Mouse (Mus musculus): ENCODE measurements around the gene Sox1. TPM values are rescaled to one million over a fixed set of nuclear protein-coding genes. Genes with fewer than 3 reads are reported as not detected.

Sox1 gene
- polyA plus RNA-seq, 1 experiment from 2014 or later: not detected

- Histone ChIP-seq H3K4me3 (ENCODE audit: low read depth, low read length) (no peak overlapping the region), H3K36me3 (ENCODE audit: control insufficient read depth, insufficient read depth) (no peaks in the 10 kb centered on the region), H3K27ac (ENCODE audit: low read length) (no peak overlapping the region), H3K4me2 (ENCODE audit: low read depth, low read length) (no peak overlapping the region), H3K9me3 (replicated peaks; ENCODE audit: control insufficient read depth, low read length) (no peaks in the 10 kb centered on the region), H3K27me3 (ENCODE audit: control insufficient read depth, insufficient read depth, low read depth, low read length) (peaks cover 60% of the 10 kb centered on the region), H3K9ac (ENCODE audit: low read depth, low read length) (no peak overlapping the region), H3K4me1 (ENCODE audit: control insufficient read depth, low read depth, low read length) (no peaks in the 10 kb centered on the region)
- no peak for ATAC-seq (ENCODE audit: low read depth)
- 2% methylated on average over 44 of the region's 46 CpGs for WGBS (ENCODE audit: insufficient replicate concordance)
Observed at GRCm38 (mm10) chr8:12430173-12430899, 35.2 kb downstream of the Sox1 start.

- Histone ChIP-seq H3K4me2 (ENCODE audit: low read depth, low read length) (no peak overlapping the region), H3K4me3 (ENCODE audit: low read depth, low read length) (no peak overlapping the region), H3K27me3 (ENCODE audit: control insufficient read depth, insufficient read depth, low read depth, low read length) (peaks cover 60% of the 10 kb centered on the region), H3K9ac (ENCODE audit: low read depth, low read length) (no peak overlapping the region), H3K36me3 (ENCODE audit: control insufficient read depth, insufficient read depth) (no peaks in the 10 kb centered on the region), H3K4me1 (ENCODE audit: control insufficient read depth, low read depth, low read length) (no peaks in the 10 kb centered on the region), H3K27ac (ENCODE audit: low read length) (no peak overlapping the region), H3K9me3 (replicated peaks; ENCODE audit: control insufficient read depth, low read length) (no peaks in the 10 kb centered on the region)
- ATAC-seq (ENCODE audit: low read depth): no peak
- WGBS (ENCODE audit: insufficient replicate concordance): 2% methylated on average over 50 of the region's 51 CpGs
Observed at GRCm38 (mm10) chr8:12430900-12431737, 36.0 kb downstream of the Sox1 start.

GRCm38 (mm10) chr8:12431738-12432055 is 36.6 kb downstream of the Sox1 start:
- 41% methylated on average over 6 of the region's 6 CpGs for WGBS (ENCODE audit: insufficient replicate concordance)
- no peak for ATAC-seq (ENCODE audit: low read depth)
- H3K9ac ChIP-seq (ENCODE audit: low read depth, low read length): no peak overlapping the region
- H3K4me3 ChIP-seq (ENCODE audit: low read depth, low read length): no peak overlapping the region
- no peak overlapping the region for H3K27ac ChIP-seq (ENCODE audit: low read length)
- no peaks in the 10 kb centered on the region for H3K36me3 ChIP-seq (ENCODE audit: control insufficient read depth, insufficient read depth)
- no peaks in the 10 kb centered on the region for H3K4me1 ChIP-seq (ENCODE audit: control insufficient read depth, low read depth, low read length)
- H3K9me3 ChIP-seq (replicated peaks; ENCODE audit: control insufficient read depth, low read length): no peaks in the 10 kb centered on the region
- peaks cover 60% of the 10 kb centered on the region for H3K27me3 ChIP-seq (ENCODE audit: control insufficient read depth, insufficient read depth, low read depth, low read length)
- no peak overlapping the region for H3K4me2 ChIP-seq (ENCODE audit: low read depth, low read length)

GRCm38 (mm10) chr8:12432546-12432945 is 37.5 kb downstream of the Sox1 start:
- WGBS (ENCODE audit: insufficient replicate concordance): 55% methylated on average over 7 of the region's 7 CpGs
- Histone ChIP-seq H3K27me3 (ENCODE audit: control insufficient read depth, insufficient read depth, low read depth, low read length) (peaks cover 53% of the 10 kb centered on the region), H3K9ac (ENCODE audit: low read depth, low read length) (no peak overlapping the region)

GRCm38 (mm10) chr8:12434771-12435170 is 39.7 kb downstream of the Sox1 start:
- Histone ChIP-seq H3K4me2 (ENCODE audit: low read depth, low read length) (no peak overlapping the region), H3K4me3 (ENCODE audit: low read depth, low read length) (no peak overlapping the region), H3K4me1 (ENCODE audit: control insufficient read depth, low read depth, low read length) (no peaks in the 10 kb centered on the region), H3K27ac (ENCODE audit: low read length) (no peak overlapping the region), H3K9ac (ENCODE audit: low read depth, low read length) (no peak overlapping the region), H3K9me3 (replicated peaks; ENCODE audit: control insufficient read depth, low read length) (no peaks in the 10 kb centered on the region), H3K36me3 (ENCODE audit: control insufficient read depth, insufficient read depth) (no peaks in the 10 kb centered on the region), H3K27me3 (ENCODE audit: control insufficient read depth, insufficient read depth, low read depth, low read length) (peaks cover 31% of the 10 kb centered on the region)
- ATAC-seq (ENCODE audit: low read depth): no peak
- 54% methylated on average over 3 of the region's 3 CpGs for WGBS (ENCODE audit: insufficient replicate concordance)

More at GRCm38 (mm10) chr8:12432546-12432945, 37.5 kb downstream of the Sox1 start:
- Histone ChIP-seq H3K4me2 (ENCODE audit: low read depth, low read length) (no peak overlapping the region), H3K36me3 (ENCODE audit: control insufficient read depth, insufficient read depth) (no peaks in the 10 kb centered on the region), H3K4me1 (ENCODE audit: control insufficient read depth, low read depth, low read length) (no peaks in the 10 kb centered on the region), H3K9me3 (replicated peaks; ENCODE audit: control insufficient read depth, low read length) (no peaks in the 10 kb centered on the region), H3K4me3 (ENCODE audit: low read depth, low read length) (no peak overlapping the region), H3K27ac (ENCODE audit: low read length) (no peak overlapping the region)
- ATAC-seq (ENCODE audit: low read depth): no peak

GRCm38 (mm10) chr8:12438021-12438420 is 42.9 kb downstream of the Sox1 start:
- WGBS (ENCODE audit: insufficient replicate concordance): 52% methylated on average over 6 of the region's 6 CpGs
- Histone ChIP-seq H3K4me3 (ENCODE audit: low read depth, low read length) (no peak overlapping the region), H3K9me3 (replicated peaks; ENCODE audit: control insufficient read depth, low read length) (no peaks in the 10 kb centered on the region), H3K9ac (ENCODE audit: low read depth, low read length) (no peak overlapping the region), H3K27ac (ENCODE audit: low read length) (no peak overlapping the region), H3K36me3 (ENCODE audit: control insufficient read depth, insufficient read depth) (no peaks in the 10 kb centered on the region), H3K4me2 (ENCODE audit: low read depth, low read length) (no peak overlapping the region), H3K27me3 (ENCODE audit: control insufficient read depth, insufficient read depth, low read depth, low read length) (no peaks in the 10 kb centered on the region; the same call in 1 of the 2 replicates), H3K4me1 (ENCODE audit: control insufficient read depth, low read depth, low read length) (no peaks in the 10 kb centered on the region)
- no peak for ATAC-seq (ENCODE audit: low read depth)

GRCm38 (mm10) chr8:12439044-12439443 is 43.9 kb downstream of the Sox1 start:
- no peak for ATAC-seq (ENCODE audit: low read depth)
- H3K27ac ChIP-seq (ENCODE audit: low read length): no peak overlapping the region
- no peaks in the 10 kb centered on the region for H3K9me3 ChIP-seq (replicated peaks; ENCODE audit: control insufficient read depth, low read length)
- H3K4me3 ChIP-seq (ENCODE audit: low read depth, low read length): no peak overlapping the region
- WGBS (ENCODE audit: insufficient replicate concordance): 21% methylated on average over 4 of the region's 4 CpGs
- H3K36me3 ChIP-seq (ENCODE audit: control insufficient read depth, insufficient read depth): no peaks in the 10 kb centered on the region
- no peak overlapping the region for H3K4me2 ChIP-seq (ENCODE audit: low read depth, low read length)
- H3K9ac ChIP-seq (ENCODE audit: low read depth, low read length): no peak overlapping the region
- H3K27me3 ChIP-seq (ENCODE audit: control insufficient read depth, insufficient read depth, low read depth, low read length): no peaks in the 10 kb centered on the region; the same call in 1 of the 2 replicates
- H3K4me1 ChIP-seq (ENCODE audit: control insufficient read depth, low read depth, low read length): no peaks in the 10 kb centered on the region

- Histone ChIP-seq H3K4me2 (ENCODE audit: low read depth, low read length) (no peak overlapping the region), H3K27me3 (ENCODE audit: control insufficient read depth, insufficient read depth, low read depth, low read length) (no peaks in the 10 kb centered on the region; the same call in 1 of the 2 replicates), H3K27ac (ENCODE audit: low read length) (no peak overlapping the region), H3K36me3 (ENCODE audit: control insufficient read depth, insufficient read depth) (no peaks in the 10 kb centered on the region), H3K4me1 (ENCODE audit: control insufficient read depth, low read depth, low read length) (no peaks in the 10 kb centered on the region), H3K9ac (ENCODE audit: low read depth, low read length) (no peak overlapping the region), H3K4me3 (ENCODE audit: low read depth, low read length) (no peak overlapping the region), H3K9me3 (replicated peaks; ENCODE audit: control insufficient read depth, low read length) (no peaks in the 10 kb centered on the region)
- no peak for ATAC-seq (ENCODE audit: low read depth)
- WGBS (ENCODE audit: insufficient replicate concordance): 79% methylated on average over 10 of the region's 10 CpGs
Observed at GRCm38 (mm10) chr8:12439846-12440245, 44.8 kb downstream of the Sox1 start.

- Histone ChIP-seq H3K27ac (ENCODE audit: low read length) (no peak overlapping the region), H3K36me3 (ENCODE audit: control insufficient read depth, insufficient read depth) (no peaks in the 10 kb centered on the region), H3K4me3 (ENCODE audit: low read depth, low read length) (no peak overlapping the region), H3K4me2 (ENCODE audit: low read depth, low read length) (no peak overlapping the region), H3K9ac (ENCODE audit: low read depth, low read length) (no peak overlapping the region), H3K27me3 (ENCODE audit: control insufficient read depth, insufficient read depth, low read depth, low read length) (peaks cover 4% of the 10 kb centered on the region), H3K9me3 (replicated peaks; ENCODE audit: control insufficient read depth, low read length) (no peaks in the 10 kb centered on the region), H3K4me1 (ENCODE audit: control insufficient read depth, low read depth, low read length) (no peaks in the 10 kb centered on the region)
- WGBS (ENCODE audit: insufficient replicate concordance): 65% methylated on average over 4 of the region's 4 CpGs
- no peak for ATAC-seq (ENCODE audit: low read depth)
Observed at GRCm38 (mm10) chr8:12440997-12441396, 45.9 kb downstream of the Sox1 start.
